Mouse (Mus musculus): Measurements from ENCODE around the gene Erc2.

Erc2 gene

DNA sequence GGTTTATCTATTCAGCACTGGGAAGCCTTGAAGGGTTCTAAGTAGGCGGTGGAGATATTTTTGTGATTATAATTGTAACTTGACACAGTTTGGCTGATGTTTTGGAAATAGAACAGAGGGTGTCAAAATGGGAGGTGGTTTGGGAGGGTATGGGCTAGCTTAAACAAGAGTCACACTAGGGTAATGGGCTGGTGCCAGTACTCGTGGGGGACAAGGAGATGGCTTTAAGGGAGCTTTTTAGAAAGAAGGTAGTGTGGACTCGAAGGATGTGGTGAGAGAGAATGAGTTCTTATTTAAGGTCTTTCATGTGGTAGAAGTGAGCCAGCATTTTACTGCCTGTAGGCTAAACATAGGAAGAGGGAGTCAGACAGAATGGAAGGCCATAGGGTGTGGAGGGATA is 19.2 kb downstream of the Erc2 start:
- TF ChIP-seq GATA4 (IDR thresholded peaks at IDR 0.05; ENCODE audit: insufficient replicate concordance, low read length) = no peak

DNA sequence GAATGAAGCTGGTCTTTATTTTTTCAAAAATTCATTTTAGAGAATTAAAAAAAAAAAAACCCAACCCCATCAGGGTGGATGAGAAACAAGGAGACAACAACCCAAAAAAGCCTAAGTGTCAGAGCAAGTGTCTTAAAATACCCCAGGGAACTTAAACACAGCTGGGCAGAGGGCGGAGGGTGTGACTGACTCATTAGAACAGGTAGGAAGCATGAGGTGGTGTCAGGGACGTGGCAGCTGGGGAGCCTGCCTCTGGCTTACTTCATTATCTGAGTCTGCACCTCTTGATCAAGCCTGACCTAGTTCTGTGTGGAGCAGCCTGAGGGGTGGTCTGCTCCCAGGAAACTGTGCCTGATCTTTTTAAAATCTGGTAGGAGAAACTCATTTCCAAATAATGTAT is 20.8 kb downstream of the Erc2 start:
- no peak for TF ChIP-seq GATA4 (IDR thresholded peaks at IDR 0.05; ENCODE audit: insufficient replicate concordance, low read length)

DNA sequence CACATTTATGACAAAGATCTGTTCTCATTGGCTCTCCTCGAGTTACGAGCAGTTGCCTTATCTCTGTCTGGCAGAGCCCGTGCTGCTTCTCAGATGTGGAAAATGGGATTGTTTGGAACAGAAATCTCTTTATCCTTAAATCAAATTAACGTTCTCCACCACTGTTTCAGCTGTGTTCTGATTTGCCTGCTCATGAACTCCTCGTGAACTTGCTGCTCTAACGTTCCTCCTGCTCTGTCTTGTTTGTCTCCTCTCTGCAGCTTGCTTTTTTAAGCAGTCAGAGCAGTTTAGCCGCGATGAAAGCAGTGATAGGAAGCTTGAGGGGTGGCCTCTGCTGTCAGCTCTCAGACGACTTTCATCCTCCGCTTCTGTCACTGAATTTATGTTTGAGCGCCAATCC is 32.4 kb downstream of the Erc2 start:
- no peak for TF ChIP-seq GATA4 (IDR thresholded peaks at IDR 0.05; ENCODE audit: insufficient replicate concordance, low read length)

DNA sequence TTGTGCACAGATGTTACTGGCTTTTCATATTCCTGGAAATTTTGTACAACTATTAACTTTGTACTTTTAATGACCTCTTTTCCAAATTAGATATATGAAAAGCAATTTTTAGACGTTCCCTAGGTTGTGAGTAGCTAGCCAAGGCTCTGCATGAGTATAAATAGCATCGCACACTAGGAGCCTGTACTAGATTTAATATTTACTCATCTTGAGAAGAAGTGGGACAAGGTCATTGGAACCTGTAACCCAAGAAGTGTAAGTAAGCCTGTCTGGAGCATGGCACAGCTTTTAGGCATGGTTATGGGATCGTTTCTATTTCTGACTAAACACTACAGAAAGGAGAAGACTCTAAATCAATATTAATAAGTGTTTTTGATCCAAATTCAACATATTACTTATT is 36.4 kb downstream of the Erc2 start:
- TF ChIP-seq GATA4 (IDR thresholded peaks at IDR 0.05; ENCODE audit: insufficient replicate concordance, low read length) = no peak

DNA sequence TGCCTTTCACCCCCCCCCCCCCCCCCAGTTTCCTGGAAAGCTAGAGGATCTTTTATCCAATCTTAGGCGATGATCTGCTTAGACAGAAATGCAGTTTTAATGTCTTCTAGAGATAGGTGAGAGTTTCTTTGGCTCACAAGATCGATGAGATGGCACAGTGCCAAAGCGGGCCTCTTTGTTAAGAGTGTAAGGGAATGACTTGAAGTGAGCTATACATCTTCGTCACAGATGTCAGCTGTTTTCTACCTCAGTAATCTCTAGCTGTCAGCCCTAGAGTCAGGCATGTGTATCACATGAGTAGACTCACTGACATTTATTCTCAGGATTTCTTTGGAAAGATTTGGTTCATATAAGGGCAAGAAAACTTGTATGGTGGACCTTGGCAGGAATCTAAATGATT is 39.2 kb downstream of the Erc2 start:
- TF ChIP-seq GATA4 (IDR thresholded peaks at IDR 0.05; ENCODE audit: insufficient replicate concordance, low read length) = no peak

DNA sequence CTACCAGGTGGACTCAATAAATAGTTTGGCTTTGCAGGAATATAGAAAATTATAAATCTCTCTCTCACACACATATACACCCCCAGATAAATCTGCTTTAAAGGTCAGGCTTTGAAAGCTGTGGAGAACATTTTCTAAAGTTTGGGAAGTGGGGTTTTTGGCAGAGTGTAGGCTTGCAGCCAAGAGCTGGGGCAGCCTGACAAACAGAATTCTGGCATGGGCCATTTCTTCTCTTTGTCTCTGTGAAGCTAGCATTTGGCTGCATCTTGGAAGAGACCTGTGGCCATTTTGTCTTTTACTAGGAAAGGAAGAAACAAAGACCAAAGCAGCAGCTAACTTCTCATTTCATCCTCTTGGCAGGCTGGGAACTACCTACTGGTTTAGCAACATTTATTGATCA is 40.0 kb downstream of the Erc2 start:
- no peak for TF ChIP-seq GATA4 (IDR thresholded peaks at IDR 0.05; ENCODE audit: insufficient replicate concordance, low read length)

DNA sequence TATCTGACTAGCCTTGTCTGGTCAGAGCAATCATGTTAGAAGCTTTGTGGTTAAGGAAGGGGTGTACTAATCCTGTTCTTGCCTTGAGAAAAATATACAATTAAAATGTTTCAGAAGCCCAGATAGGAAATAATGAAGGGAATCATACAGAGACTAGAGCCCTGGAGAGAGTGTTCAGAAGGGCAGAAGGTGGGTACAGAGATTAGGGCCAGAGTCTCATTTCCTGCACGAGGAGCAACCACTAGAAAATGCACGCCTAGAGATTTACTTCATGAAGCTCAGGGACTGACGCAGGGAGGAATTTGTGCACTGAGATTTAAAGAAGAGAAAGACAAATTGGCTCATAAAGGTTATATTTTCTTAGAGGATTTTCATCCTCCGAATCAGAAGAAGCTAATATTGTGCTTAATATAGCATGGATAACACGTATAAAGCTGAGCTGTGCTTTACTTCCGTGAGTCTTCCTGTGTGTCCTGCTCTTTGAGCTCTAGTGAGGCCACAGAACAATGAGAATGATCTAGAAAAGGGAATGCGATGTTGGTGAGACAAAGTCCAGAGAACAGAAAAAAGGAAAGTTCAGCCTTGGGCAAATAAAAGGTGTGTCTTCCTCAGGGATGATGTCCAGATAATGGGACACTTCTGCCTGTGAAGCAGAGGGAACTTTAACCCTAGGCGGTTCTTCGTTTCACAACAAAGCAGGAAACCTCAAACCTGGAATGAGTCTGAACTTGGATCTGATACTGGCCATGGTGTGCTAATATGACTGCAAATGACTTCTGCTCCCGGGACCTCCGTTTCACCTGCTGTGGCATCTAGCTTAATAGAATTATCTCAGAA is 45.0 kb downstream of the Erc2 start:
- TF ChIP-seq GATA4 (IDR thresholded peaks at IDR 0.05; ENCODE audit: insufficient replicate concordance, low read length) = peak; percentile 68

DNA sequence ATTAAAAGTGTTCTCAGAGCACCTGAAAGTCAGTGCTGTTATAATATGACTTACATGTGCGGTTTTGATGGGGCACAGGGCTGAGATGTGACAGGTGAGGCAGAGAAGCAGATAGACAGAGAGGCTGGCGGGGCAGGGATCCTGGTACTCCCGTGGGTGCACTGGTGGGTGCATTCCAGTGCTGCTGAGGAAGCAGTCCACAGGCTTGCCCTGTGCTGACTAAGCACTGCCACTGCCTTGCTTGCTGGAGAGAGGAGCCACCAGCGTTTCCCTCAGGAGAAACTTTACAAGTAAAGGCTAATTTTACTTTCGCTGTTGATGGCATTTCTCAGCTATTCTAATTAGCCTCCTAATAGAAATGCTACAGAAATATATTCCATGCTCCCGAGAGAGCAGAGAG is 45.9 kb downstream of the Erc2 start:
- TF ChIP-seq GATA4 (IDR thresholded peaks at IDR 0.05; ENCODE audit: insufficient replicate concordance, low read length) = no peak

DNA sequence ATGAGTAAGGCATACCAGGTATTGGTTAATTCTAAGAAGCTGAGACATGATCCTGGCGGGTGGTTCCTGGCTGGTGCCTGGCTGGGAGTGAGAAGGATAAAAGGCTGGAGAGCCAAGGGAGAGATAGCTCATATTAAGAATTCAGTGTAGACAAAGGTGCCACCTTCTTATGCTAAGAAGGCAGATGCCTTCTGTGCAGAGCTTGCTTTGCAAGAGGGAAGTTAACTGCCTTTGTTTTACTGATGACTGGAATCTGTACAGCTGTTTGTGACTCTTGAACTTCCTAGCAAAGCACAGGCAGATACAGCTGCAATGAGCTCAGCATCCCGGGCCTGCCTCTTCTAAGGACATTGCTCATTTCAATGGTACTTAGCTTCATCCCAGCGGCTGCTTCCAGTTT is 47.7 kb downstream of the Erc2 start:
- TF ChIP-seq GATA4 (IDR thresholded peaks at IDR 0.05; ENCODE audit: insufficient replicate concordance, low read length) = no peak

DNA sequence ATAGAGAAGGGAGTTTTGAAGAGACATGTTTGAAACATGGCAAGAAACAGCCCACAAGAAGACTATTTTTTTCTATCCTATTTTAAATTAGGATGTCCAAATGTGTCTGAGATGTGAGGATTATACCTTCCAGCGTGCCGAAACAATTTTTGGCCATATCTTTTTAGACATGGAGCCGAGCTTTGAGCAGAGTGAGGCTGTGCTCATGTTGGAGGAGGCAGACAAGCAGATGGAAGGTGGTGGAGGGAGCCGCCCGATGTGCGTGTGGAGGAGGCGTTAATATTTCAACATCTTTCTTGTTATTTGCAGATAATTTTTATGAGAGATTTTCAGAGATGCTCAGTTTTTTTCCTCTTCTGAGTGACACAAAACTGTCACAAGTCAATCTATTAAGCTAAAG is 50.5 kb downstream of the Erc2 start:
- no peak for TF ChIP-seq GATA4 (IDR thresholded peaks at IDR 0.05; ENCODE audit: insufficient replicate concordance, low read length)

DNA sequence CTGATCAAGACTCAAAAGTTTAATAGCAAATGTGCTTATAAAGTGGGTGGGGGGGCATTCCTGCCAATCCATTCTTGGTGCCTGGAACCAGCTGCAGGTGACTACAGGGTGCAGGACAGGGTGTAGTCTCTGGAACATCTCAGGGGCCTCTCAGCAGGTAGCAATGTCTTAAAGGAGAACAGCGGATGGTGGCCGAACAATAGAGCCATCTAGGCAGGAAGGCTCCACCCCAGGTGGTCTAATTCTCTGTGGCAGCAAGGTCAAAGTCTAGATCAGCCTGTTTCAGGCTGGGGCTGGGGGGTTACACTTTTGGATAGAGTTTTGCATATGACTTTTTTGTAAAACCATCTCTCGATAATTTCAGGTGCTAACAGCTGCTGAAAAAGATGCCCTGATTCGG is 51.9 kb downstream of the Erc2 start:
- no peak for TF ChIP-seq GATA4 (IDR thresholded peaks at IDR 0.05; ENCODE audit: insufficient replicate concordance, low read length)

DNA sequence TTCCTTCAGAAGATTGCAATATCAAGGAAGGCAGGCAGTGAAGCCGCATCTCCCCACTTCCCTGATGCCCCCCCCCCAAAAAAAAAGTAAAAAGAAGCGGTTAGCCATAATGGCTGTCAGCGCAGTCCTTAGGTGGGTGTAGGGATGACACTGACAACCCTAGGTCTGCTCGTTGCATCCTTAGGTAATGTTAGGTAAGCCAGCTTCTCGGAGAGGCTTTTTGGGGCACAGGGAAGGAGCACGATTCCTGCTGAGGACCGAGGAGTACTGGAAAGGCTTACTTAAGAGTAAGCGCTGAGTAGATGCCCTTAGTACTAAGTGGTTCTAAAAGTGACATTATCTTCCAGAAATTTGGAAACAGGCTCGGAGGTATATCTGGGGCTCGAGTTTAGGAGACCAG is 52.3 kb downstream of the Erc2 start:
- no peak for TF ChIP-seq GATA4 (IDR thresholded peaks at IDR 0.05; ENCODE audit: insufficient replicate concordance, low read length)

DNA sequence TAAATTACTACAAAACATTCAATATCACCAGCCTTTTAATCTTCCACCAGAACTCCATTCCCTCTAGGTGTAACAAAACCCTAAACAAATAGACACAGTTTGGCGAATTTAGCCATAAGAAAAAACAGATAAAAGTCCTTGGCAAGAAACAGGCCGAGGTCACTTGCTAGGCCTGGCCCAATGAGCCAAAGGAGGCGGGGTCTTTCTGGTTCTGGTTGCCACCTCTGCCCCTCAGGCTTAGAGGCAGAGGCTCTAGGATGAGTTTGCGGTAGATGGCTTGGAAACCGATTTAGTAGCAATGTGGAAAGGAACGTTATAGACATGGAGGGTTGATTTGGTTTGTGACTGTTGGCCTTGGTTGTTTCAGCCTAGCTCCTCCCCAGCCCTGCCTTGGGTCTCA is 52.8 kb downstream of the Erc2 start:
- no peak for TF ChIP-seq GATA4 (IDR thresholded peaks at IDR 0.05; ENCODE audit: insufficient replicate concordance, low read length)

DNA sequence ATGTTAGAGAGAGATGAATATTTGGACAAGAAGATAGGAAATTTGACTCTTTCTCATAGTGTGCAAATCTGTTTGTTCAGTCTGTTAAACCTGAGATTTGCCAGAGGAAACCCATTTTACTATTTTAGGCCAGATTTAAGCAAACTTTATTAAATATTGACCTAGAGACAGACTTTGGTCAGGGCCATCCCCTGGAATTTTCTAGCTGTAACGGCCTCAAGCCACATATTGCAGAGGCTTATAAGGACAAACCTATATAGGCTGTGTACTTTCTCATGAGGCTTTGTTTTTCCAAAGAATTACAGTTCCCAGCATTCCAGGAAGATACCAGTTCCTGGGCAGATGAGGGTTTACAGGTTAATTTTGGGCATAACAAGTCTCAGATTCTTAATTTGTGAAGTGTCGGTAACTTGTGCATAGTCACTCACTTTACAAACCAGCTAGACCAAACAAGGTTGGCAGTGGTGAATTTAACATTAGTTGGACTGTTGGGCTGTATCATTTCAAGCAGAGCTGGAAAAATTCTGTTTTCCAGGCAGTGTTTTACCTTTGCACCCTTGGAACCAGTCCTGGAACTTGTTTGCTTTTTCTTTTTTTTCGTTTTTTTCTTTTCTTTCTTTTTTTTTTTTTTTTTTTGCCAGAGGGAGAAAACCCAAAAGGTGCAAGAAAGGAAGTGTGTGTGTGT is 60.3 kb downstream of the Erc2 start:
- TF ChIP-seq GATA4 (IDR thresholded peaks at IDR 0.05; ENCODE audit: insufficient replicate concordance, low read length) = no peak

DNA sequence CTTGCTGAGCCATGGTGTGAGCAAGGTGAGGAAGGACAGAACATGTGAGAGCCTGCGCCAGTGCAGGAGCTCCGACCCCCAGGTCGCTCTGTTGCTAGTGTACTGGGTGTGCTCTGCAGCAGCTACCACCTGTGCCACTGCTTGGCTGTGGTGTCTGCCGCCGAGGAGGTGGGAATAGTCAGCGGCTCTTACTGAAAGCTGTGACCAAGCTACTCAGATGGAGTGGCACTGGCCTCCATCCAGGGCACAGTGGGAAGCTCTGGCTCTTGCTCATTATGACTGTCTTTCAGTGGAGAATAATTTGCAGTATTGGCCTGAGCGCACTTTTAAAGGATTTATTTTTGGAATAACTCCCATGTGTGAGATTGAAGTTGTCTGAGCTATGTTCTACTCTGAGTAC is 73.6 kb downstream of the Erc2 start:
- no peak for TF ChIP-seq GATA4 (IDR thresholded peaks at IDR 0.05; ENCODE audit: insufficient replicate concordance, low read length)

DNA sequence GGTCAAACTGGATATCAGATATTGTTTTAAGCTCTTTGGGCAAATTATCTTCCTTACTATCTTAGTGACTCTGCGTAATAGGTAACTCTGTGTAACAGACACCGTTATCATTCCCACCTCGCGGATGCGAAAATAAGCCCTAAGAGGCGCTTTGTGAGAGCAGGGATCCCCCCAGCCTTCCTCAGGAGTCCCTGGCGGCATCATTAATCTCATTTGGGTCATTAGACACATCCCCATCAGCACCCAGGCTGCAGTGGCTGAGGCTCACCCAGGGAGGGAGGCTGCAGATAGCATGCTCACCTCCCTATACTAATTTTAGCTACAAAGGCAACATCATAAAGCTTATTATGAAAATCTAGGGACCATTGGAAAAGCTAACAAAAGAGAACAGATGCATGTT is 95.1 kb downstream of the Erc2 start:
- no peak for TF ChIP-seq GATA4 (IDR thresholded peaks at IDR 0.05; ENCODE audit: insufficient replicate concordance, low read length)

DNA sequence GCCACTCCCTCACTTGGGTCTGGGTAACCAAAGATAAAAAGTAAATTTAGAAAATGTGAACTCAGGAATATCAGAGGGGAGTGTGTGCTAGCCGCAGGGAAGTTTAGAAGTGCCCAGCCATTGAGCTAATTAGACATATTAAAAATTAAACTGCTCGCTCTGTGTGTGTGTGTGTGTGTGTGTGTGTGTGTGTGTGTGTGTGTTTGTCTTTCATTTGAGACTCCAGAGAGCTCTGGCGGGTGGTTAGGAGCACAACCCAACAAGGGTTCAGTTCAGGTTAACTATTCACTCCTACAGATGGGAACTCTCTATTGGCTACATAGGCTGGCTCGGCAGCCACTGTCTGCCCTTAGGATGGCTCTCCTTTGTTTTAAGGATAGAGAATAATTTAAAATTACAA is 97.4 kb downstream of the Erc2 start:
- no peak for TF ChIP-seq GATA4 (IDR thresholded peaks at IDR 0.05; ENCODE audit: insufficient replicate concordance, low read length)
